Mouse (Mus musculus): ENCODE measurements around the gene Kcnj6. TPM values are rescaled to one million over a fixed set of nuclear protein-coding genes. Genes with fewer than 3 reads are reported as not detected.

Gene Kcnj6
- not detected in 2 replicates for polyA plus RNA-seq (2015; fragmentation: Nextera tagmentation; extraction: Ambion mirVana)

GRCm38 (mm10) chr16:94997340-94997849 is at the start of gene Kcnj6:
Gene Kcnj6, minus strand, starts transcription at chr16:94997701.
- Histone ChIP-seq H3K4me1 (replicated peaks; ENCODE audit: control insufficient read depth, insufficient read depth, low read length) (no peaks in the 10 kb centered on the region), H3K9ac (ENCODE audit: low read depth, low read length) (no peak within 1 kb of the TSS), H3K36me3 (ENCODE audit: control insufficient read depth, insufficient read depth) (no peaks in the 10 kb centered on the region), H3K27ac (ENCODE audit: low read depth, low read length) (no peak within 1 kb of the TSS), H3K9me3 (ENCODE audit: control insufficient read depth) (no peaks in the 10 kb centered on the region), H3K4me2 (replicated peaks; ENCODE audit: low read depth) (peak within 1 kb of the TSS; percentile 44; the same call in 1 of the 2 replicates), H3K27me3 (replicated peaks; ENCODE audit: control insufficient read depth, insufficient read depth, low read length) (peaks cover 22% of the 10 kb centered on the region), H3K4me3 (ENCODE audit: low read depth, low read length) (no peak within 1 kb of the TSS)
- 1% methylated on average over 43 of the region's 43 CpGs for WGBS
- ATAC-seq = no peak
- peak; percentile 56 for TF ChIP-seq CTCF (IDR thresholded peaks at IDR 0.05; ENCODE audit: low read depth)

GRCm38 (mm10) chr16:95009937-95010336 is 12.4 kb upstream of the Kcnj6 start:
- no peak for TF ChIP-seq CTCF (IDR thresholded peaks at IDR 0.05; ENCODE audit: low read depth)
- no peak for ATAC-seq
- Histone ChIP-seq H3K4me3 (ENCODE audit: low read depth, low read length) (no peak overlapping the region), H3K9me3 (ENCODE audit: control insufficient read depth) (no peaks in the 10 kb centered on the region), H3K4me1 (replicated peaks; ENCODE audit: control insufficient read depth, insufficient read depth, low read length) (no peaks in the 10 kb centered on the region), H3K9ac (ENCODE audit: low read depth, low read length) (no peak overlapping the region), H3K27me3 (replicated peaks; ENCODE audit: control insufficient read depth, insufficient read depth, low read length) (no peaks in the 10 kb centered on the region), H3K4me2 (replicated peaks; ENCODE audit: low read depth) (no peak overlapping the region), H3K36me3 (ENCODE audit: control insufficient read depth, insufficient read depth) (no peaks in the 10 kb centered on the region), H3K27ac (ENCODE audit: low read depth, low read length) (no peak overlapping the region)
- WGBS = 92% methylated on average over 3 of the region's 3 CpGs

- ATAC-seq = no peak
- Histone ChIP-seq H3K27me3 (replicated peaks; ENCODE audit: control insufficient read depth, insufficient read depth, low read length) (no peaks in the 10 kb centered on the region), H3K9me3 (ENCODE audit: control insufficient read depth) (no peaks in the 10 kb centered on the region), H3K4me2 (replicated peaks; ENCODE audit: low read depth) (no peak overlapping the region), H3K4me1 (replicated peaks; ENCODE audit: control insufficient read depth, insufficient read depth, low read length) (no peaks in the 10 kb centered on the region), H3K27ac (ENCODE audit: low read depth, low read length) (no peak overlapping the region), H3K36me3 (ENCODE audit: control insufficient read depth, insufficient read depth) (no peaks in the 10 kb centered on the region), H3K9ac (ENCODE audit: low read depth, low read length) (no peak overlapping the region), H3K4me3 (ENCODE audit: low read depth, low read length) (no peak overlapping the region)
- TF ChIP-seq CTCF (IDR thresholded peaks at IDR 0.05; ENCODE audit: low read depth) = no peak
- WGBS = 27% methylated on average over 8 of the region's 8 CpGs
These were observed 7.1 kb upstream of the Kcnj6 start for GRCm38 (mm10) chr16:95004599-95004998.

GRCm38 (mm10) chr16:94999551-94999950 is 2.0 kb upstream of the Kcnj6 start:
- no peak overlapping the region for H3K4me3 ChIP-seq (ENCODE audit: low read depth, low read length)
- no peak for ATAC-seq
- no peaks in the 10 kb centered on the region for H3K4me1 ChIP-seq (replicated peaks; ENCODE audit: control insufficient read depth, insufficient read depth, low read length)
- no peak overlapping the region for H3K27ac ChIP-seq (ENCODE audit: low read depth, low read length)
- 75% methylated on average over 5 of the region's 5 CpGs for WGBS
- no peak overlapping the region for H3K4me2 ChIP-seq (replicated peaks; ENCODE audit: low read depth)
- no peak overlapping the region for H3K9ac ChIP-seq (ENCODE audit: low read depth, low read length)
- H3K9me3 ChIP-seq (ENCODE audit: control insufficient read depth) = no peaks in the 10 kb centered on the region
- H3K36me3 ChIP-seq (ENCODE audit: control insufficient read depth, insufficient read depth) = no peaks in the 10 kb centered on the region
- H3K27me3 ChIP-seq (replicated peaks; ENCODE audit: control insufficient read depth, insufficient read depth, low read length) = peaks cover 22% of the 10 kb centered on the region
- TF ChIP-seq CTCF (IDR thresholded peaks at IDR 0.05; ENCODE audit: low read depth) = no peak

GRCm38 (mm10) chr16:94999019-94999418 is 1.5 kb upstream of the Kcnj6 start:
- Histone ChIP-seq H3K27ac (ENCODE audit: low read depth, low read length) (no peak overlapping the region), H3K27me3 (replicated peaks; ENCODE audit: control insufficient read depth, insufficient read depth, low read length) (peaks cover 22% of the 10 kb centered on the region), H3K9ac (ENCODE audit: low read depth, low read length) (no peak overlapping the region), H3K4me2 (replicated peaks; ENCODE audit: low read depth) (no peak overlapping the region), H3K36me3 (ENCODE audit: control insufficient read depth, insufficient read depth) (no peaks in the 10 kb centered on the region), H3K4me3 (ENCODE audit: low read depth, low read length) (no peak overlapping the region), H3K9me3 (ENCODE audit: control insufficient read depth) (no peaks in the 10 kb centered on the region), H3K4me1 (replicated peaks; ENCODE audit: control insufficient read depth, insufficient read depth, low read length) (no peaks in the 10 kb centered on the region)
- ATAC-seq = no peak
- TF ChIP-seq CTCF (IDR thresholded peaks at IDR 0.05; ENCODE audit: low read depth) = no peak
- 70% methylated on average over 3 of the region's 3 CpGs for WGBS

- H3K9me3 ChIP-seq (ENCODE audit: control insufficient read depth) = no peaks in the 10 kb centered on the region
- H3K9ac ChIP-seq (ENCODE audit: low read depth, low read length) = no peak overlapping the region
- no peaks in the 10 kb centered on the region for H3K4me1 ChIP-seq (replicated peaks; ENCODE audit: control insufficient read depth, insufficient read depth, low read length)
- H3K27ac ChIP-seq (ENCODE audit: low read depth, low read length) = no peak overlapping the region
- H3K4me2 ChIP-seq (replicated peaks; ENCODE audit: low read depth) = no peak overlapping the region
- H3K27me3 ChIP-seq (replicated peaks; ENCODE audit: control insufficient read depth, insufficient read depth, low read length) = peaks cover 22% of the 10 kb centered on the region
- no peak overlapping the region for H3K4me3 ChIP-seq (ENCODE audit: low read depth, low read length)
- no peak for TF ChIP-seq CTCF (IDR thresholded peaks at IDR 0.05; ENCODE audit: low read depth)
- no peaks in the 10 kb centered on the region for H3K36me3 ChIP-seq (ENCODE audit: control insufficient read depth, insufficient read depth)
- no peak for ATAC-seq
- WGBS = 21% methylated on average over 16 of the region's 16 CpGs
These were observed 665 bp downstream of the Kcnj6 start for GRCm38 (mm10) chr16:94996791-94997281.
